Mouse (Mus musculus) A20 (cell line): ENCODE data around the gene Ccdc88a.
A peak's percentile ranks its signal among the peaks of the same experiment; 100 is the strongest.
"Not testable (repeated sequence)": the region's sequence is repeated elsewhere in the genome, so short reads cannot be mapped to it uniquely, and the experiment has no call there.

Source experiments
- DNase-seq: peaks from one replicate; pipeline ENCODE4 v3.0.0-alpha.2; 2011; ENCODE audit warnings: low read depth, low spot score

The Ccdc88a gene

DNA sequence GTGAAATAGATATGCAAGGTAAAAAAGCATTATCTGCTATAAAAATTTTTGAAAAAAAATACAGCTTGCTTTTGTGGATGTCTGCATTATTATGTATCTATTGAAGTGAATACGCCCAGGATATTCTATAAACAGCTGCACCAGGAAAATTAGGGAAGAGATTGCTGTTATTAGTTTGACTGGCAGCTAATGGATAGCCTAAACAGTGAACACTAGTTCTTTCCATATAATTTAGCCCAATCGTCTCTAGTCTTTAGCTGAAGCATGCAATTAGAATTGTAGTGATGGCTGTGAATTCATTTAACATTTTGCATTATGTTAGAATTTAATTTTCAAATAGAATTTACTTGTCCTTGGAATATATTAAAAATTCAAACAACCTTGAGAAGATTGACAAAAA lies 75.3 kb downstream of the Ccdc88a start:
- no peak for DNase-seq

DNA sequence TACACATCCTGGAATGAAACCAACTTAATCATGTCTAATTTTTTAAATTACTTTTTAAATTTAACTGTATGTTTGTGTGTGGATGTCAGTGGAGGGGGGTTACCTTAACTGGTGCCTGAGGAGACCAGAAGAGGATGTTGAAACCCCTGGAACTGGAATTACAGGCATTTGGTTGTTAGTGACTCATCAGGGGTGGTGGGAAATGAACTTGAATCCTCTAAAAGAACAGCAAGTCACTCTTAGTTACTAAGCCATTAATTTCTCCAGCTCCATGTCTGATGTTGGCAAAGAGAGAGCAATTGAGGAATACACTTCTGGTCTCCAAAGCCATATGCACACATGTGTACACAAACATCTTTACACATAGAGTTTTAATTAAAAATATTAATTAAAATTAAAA lies 101.2 kb downstream of the Ccdc88a start:
- no peak for DNase-seq

DNA sequence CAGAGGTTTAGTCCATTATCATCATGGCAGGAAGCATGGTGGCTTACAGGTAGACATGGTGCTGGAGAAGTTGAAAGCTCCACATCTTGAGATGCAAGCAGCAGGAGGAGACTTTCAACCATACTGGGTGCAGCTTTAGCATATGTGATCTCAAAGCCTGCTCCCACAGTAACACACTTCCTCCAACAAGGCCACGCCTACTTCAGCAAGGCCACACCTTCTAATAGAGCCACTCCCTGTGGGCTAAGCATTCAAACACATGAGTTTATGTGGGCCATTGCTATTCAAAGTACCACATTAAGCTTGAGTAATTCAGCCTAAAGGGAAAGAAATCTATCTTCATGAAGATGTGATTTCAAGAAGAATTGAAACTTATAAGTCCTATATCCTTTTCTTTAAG lies 119.7 kb downstream of the Ccdc88a start:
- DNase-seq = no peak

DNA sequence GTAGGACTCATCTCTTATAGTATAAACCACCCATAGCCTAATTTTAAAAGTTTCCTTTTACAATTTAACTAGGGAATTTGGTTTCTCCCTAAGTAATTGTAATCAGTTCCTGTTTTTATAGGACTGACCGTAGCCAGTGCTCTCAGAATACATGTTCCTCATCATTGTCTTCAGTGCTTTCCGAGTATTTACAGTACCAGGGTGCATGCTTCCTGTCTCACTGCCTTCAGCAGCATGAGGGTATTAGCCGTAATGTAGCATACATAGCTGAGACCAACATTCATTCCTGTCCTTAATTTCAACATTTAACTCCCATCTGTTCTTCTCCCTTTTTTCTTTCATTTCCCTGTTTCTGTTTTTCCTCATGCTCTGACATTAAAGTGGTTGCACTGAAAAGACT lies 123.5 kb downstream of the Ccdc88a start:
- no peak for DNase-seq

DNA sequence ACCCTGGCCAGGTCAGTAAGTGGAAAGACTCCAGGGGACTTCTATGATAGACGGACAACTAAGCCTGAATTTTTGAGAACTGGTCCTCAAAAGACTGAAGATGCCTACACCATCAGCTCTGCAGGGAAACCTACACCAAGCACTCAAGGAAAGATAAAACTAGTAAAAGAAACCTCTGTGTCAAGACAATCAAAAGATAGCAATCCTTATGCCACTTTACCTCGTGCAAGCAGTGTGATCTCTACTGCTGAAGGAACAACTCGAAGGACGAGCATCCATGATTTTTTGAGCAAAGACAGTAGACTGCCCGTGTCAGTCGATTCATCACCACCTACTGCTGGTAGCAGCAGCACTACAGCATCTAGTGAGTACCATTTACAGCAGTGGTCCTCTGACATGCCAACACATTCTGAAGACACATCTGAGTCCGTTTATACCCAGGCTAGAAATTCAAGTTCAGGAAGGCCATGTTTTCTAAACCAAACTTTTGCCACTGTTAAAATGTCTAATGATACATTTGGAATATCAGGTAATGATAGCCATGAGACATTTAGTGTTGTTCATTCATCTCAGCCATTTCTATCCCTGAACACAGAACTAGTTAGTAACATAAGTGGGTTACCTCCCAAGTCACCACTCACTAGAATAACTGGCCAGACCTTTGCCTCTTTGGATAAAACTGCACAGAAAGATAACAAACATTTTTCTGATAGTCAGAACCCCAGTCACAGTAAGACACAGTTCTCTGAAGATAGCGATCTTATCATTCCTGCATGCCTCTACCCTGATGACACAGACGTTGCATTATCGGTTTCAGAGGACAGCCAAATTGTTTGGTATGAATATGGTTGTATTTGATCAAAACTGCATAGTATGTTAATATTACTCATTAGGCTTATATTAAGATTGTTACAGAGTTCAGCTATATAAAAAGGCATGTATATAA lies 130.8 kb downstream of the Ccdc88a start:
- DNase-seq = no peak

DNA sequence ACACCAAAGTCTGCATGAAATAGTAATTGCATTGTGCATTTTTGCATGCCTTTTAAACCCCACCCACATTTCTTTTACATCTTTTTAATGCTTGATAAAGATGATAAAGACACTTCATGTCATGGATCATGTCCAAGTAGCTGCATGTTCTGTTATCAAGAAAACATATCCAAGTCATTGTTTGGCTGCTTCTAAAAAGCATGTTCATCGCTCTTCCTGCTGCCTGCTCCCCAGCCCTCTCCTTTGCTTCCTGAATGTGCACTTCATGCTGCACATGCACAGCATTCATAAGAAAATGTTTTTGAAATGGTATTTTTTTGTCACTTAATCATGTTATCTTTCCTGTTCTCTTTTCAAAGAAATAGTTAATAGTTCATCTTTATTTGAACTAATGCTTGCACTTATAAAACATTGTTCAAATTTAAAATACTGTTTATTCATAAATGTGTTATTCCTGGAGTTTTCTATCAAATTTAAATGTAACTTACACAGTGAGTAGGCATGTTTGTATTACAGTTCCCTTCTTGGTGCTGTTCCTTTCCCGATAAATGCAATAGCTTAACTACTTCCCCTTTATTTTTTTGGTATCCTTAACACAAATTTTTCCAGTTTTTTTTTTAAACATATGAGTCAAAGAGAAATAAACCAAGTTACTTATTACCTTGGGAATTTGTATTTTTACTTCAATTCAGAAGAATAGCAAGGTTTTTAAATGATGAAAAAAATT lies 131.6 kb downstream of the Ccdc88a start:
- DNase-seq = no peak

DNA sequence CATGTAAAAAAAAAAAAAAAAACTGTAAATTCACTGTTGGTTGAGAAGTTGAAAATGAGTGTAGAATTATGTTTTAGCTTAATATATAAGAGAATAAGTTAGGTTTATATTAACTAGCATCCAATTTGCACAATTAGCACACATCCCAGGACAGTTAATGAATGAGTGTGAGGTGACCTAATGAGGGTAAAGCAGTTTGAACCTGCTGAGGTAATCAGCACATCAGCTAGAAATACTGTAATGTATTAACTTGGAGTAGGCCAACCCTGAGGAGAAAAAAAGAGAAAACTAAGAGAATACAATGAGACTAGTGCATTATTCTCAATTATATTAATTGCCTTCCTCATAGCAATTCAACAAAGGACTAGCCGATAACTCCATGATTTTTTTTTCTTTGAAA lies 136.0 kb downstream of the Ccdc88a start:
- DNase-seq = no peak

DNA sequence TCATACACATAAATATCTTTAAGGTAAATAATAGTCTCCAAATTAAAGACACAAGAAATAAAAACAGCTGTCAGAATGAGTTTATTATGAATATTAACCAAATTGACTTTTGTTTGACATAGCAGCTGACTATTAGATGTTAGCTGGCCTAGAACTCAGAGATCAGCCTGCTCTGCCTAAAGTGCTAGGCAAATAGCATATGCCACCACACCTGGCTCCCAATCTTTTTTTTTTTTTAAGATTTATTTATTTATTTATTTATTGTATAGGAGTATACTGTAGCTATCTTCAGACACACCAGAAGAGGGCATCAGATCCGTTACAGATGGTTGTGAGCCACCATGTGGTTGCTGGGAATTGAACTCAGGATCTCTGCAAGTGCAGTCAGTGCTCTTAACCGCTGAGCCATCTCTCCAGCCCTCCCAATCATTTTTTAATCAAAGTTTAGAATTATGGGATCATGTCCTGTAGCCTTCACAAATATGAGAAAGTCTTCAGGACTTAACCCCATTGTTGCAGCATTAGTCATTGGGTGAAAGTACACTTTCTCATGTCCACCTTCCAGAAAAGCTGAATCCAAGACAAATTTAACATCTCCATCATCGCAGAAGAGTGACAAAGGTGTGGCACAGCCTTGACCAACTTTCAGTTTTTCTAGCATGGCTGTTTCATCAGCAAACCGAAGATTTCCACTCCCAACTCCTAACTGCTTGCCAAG lies 139.5 kb downstream of the Ccdc88a start:
- DNase-seq = no peak

DNA sequence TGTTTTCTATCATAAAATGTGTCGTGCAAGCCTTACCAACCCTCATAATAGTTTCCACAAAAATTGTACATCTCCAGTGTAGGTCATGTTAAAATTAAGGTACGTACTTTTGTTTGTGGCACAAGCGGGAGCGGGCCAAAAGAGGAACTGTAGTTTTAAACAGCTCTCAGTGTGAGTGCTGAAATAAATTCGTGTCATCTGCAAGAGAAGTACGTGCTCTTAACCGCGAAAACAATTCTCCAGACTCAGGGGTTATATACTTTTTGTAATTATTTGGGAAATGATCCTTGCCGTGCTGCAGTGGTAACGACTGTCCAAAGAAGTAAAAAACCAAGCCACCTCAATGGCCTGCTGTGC lies 140.8 kb downstream of the Ccdc88a start:
- DNase-seq = peak; percentile 77

DNA sequence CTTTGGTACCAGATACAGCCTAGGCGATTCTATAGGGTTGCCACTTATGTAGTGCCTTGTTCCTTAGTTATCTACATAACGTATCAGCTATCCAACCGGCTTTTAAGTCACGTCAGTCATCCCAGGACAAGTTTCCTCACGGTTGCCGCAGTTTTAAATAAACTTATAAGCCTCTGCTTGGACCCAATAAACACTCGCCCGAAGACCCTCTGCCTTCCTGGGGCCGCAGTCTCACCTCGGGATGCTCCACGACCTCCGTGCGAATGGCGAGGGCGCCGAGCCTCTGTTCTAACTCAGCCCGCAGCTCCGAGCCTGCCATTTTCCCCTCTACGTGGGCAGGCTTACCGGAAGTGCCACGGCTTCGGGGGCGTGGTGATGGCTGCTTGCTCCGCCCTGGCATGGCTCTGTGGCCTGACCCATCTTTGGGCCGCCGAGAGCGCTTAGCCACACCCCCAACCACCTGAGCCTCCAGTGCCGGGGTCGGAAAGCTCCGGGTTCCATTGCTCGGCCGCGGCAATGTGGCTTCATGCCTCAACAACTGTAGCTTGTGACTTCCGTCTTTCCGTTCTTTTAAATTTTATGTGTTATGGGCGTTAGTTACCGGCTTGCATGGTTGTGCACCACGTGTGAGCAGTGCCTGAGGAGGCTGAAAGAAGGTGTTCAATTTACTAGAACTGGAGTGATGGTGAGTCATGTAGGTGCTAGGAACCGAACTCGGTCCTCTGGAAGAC lies 141.4 kb downstream of the Ccdc88a start, which contains the start of gene Prorsd1:
Prorsd1 (minus strand) TSS at position 352 of the 731 bp plus-strand sequence.
- DNase-seq = peak; percentile 97

DNA sequence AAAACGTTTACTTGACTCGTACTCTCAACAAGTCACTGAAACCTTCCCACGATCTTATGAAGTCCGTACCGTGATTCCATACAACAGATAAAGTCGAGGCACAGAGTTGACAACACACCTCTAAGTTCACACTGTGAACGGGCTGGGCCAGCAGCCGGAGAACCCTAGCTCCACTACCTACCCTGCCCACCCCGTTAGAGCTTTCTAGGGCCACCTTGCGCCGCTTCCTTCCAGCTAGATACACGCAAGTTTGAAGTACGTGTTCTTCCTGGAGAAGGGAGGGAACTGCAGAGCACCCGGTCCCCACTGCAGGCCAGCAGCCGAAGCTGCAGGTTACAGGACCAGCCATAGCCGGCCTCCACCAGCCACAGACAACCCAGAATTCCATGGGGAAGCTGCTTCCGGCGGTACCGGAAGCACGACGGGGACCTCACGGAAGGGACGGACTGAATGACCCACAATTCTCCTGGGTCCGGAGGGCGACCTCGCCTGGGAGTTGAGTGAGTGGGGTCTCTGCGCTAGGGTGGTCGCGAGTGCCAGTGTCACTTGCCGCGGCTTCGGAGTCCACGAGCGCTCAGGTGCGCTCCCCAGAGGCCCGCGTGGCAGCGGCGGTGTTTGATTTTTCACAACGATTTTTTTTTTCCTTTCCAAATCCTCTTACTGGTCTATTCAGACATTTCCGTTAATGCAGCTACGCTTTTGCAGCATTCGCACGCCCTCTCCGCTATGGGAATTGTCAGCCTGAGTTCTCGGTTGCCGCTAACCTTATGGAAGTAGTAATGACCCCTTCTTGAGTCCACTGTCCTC lies 152.7 kb downstream of the Ccdc88a start, which contains the start of gene Mtif2:
Mtif2 (plus strand) TSS at position 421 of the 807 bp plus-strand sequence.
- DNase-seq = peak; percentile 93

DNA sequence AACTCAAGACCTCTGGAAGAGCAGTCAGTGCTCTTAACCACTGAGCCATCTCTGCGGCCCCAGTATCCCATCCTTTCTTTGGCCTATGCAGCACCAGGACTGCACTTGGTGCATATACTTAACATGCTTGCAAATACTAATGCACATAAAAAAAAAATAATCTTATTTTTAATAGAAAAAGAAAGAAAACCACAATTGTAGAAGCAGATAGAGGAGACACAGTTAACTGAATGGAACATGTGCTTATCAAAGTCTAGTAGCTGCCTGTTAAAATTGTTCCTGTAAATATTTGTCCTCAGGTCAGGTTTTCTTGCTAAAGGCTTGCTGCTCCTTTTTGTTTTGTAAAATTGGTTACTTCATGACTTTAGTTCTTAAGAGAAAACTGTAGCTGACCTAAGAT lies 164.7 kb downstream of the Ccdc88a start:
- DNase-seq = no peak

DNA sequence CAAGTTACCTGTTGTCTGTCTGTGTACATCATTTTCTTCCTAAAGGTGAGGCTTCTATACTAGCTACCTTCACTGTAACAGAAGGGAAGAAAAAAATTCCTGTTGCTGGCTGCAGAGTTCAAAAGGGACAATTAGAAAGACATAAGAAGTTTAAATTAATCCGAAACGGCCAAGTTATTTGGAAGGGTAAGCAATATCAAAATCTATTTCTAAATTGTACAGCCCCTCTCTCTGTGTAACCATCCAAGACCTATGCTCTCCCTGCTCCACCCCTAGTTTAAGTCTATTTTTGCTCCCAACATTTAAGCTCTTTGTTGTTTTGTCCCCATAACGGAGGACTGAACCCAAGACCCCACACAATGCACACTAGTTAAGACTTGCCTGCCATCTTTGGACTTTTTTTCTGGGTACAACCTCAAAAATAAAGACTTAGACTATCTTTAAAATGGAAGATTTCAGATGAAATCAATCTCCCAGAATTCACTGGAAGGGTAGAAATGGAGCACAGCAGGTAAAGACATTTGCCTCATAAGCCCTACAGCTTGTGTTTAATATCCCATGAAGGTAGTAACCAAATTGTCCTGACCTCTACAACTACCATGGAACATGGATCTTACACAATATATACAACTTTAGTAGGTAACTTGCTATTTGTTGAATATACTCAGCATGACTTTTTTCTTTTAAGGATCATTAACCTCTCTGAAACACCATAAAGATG lies 170.9 kb downstream of the Ccdc88a start:
- DNase-seq = no peak

DNA sequence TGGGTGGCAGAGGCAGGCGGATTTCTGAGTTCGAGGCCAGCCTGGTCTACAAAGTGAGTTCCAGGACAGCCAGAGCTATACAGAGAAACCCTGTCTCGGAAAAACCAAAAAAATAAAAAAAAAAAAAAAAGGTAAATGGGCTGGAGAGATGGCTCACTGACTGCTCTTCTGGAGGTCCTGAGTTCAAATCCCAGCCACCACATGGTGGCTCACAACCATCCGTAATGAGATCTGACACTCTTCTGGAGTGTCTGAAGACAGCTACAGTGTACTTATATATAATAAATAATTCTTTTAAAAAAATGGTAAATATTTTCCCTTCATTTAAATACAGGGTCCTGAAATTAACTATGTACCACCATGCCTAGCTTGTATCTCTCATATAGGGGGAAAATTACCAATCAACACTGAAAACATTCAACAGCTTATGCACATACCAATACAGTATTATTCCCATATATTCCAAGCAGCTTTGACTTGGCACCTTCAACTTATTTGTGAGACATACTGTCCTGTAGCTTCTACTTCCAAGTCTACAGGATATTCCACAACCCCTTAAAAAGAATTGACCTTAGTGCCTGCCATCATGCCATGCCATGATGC lies 171.8 kb downstream of the Ccdc88a start:
- not testable (repeated sequence) for DNase-seq

DNA sequence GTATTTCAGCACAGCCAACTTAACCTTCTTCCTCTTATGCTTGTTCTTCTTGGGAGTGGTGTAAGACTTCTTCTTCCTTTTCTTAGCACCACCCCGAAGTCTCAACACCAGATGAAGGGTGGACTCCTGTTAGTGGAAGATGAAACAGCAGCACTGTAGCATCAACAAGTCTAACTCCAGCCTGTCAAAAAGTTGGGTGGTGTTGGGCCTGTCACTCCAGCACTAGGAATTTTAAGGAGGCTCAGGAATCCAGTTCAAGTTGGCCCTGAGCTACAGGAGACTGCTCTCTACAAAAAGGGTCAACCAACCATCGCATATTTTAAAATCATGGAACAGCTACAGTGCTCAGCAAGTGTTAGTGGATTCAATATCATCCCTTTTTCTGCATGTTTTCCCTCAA lies 172.8 kb downstream of the Ccdc88a start:
- DNase-seq = not testable (repeated sequence)

DNA sequence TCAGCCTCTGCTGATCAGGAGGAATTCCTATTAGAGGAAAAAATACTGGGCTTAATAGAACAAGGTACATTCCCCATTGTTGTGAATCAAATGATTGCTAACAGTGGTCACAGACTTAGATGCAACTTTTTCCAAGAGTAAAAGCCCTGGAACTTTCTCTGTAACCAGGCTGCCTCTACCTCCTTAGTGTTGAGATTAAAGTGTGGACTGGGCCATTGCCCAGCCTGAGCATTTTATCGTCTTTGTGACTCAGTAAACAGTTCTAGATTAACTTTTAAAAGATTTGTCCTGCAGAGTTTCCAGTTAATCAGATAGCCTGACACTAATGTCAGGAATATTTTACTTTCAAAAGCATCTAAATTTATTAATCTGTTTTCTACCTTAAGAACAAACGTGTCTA lies 173.3 kb downstream of the Ccdc88a start:
- no peak for DNase-seq

DNA sequence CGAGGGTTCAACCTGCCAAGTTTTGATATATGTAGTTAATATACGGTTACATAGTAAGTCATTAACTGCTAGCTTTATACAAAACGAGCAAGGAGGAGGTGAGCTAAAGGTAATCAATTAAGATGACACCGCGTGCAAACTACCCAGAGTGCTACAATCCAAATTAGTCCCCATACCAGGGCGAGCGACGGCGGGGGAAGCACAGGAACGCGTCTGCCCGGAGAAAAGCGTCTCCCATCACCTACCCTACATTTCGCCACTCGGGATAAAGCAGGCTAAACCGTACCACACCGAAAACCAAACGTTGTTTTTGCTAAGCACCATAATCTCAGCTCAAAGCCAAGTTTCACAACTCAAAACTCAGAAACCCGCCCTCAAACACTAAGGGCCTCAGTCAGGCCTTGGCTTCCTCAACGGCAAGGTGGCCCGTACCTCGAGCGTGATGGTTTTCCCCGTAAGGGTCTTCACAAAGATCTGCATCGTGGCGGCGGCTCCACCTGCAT lies 173.8 kb downstream of the Ccdc88a start:
- no peak for DNase-seq

DNA sequence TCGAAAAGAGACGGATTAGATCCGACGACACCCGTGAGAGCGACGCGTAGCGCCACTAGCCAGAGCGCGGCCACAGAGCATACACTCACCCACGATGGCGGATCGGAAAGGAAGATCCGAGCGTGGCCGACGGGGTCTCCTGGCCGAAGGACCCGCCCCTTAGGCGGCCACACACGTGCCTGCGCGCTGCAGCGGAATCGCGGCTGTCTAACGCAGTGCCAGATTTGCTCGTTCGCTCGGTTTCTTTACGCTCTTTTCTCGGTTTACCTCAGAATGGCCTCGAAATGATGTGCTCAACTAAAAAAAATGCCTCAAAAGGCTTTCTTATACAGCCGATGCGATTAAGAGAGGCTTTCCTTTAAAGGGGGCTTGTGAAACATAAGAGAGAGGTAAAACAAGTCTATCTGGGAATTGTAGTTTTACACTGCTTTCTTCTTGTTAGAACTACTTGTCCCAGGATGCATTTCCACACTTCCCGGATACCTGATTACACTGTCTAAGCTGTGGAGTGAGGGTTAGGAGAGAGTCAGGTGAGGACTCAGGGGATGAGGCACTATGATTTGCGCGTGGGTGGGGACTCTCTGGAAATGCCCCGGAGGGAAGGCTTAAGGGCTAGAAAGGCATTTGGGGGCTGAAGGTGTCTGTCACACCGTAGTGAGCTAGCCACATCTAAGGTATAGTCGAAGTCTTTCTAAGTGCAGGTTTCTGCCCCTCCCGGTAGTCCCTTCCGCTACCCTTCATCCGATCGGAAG lies 174.5 kb downstream of the Ccdc88a start, which contains the start of the genes Clhc1 and Rps27a:
Clhc1 (plus strand) TSS at position 199 of the 752 bp plus-strand sequence.
Rps27a (minus strand) TSS at position 358 of the 752 bp plus-strand sequence.
- DNase-seq = peak; percentile 96
